Mouse (Mus musculus): Measurements from ENCODE around the gene Zc3h4. TPM values are rescaled to one million over a fixed set of nuclear protein-coding genes. Genes with fewer than 3 reads are reported as not detected.

Zc3h4 gene
- polyA plus RNA-seq, 1 experiment, result 95.0 TPM

GRCm38 (mm10) chr7:16395944-16396343, 4.8 kb upstream of the Zc3h4 start:
- Histone ChIP-seq H3K4me3 (replicated peaks; ENCODE audit: control insufficient read depth, low read depth, low read length) (no peak overlapping the region), H3K27ac (ENCODE audit: control insufficient read depth, insufficient read depth, low read depth, low read length, poor library complexity) (no peak overlapping the region), H3K4me1 (ENCODE audit: control insufficient read depth, insufficient read depth, low read length) (peaks cover 2% of the 10 kb centered on the region; the same call in 1 of the 2 replicates)
- WGBS, result 1% methylated on average over 2 of the region's 2 CpGs
- no peak for TF ChIP-seq CTCF (IDR thresholded peaks at IDR 0.05; ENCODE audit: control insufficient read depth, insufficient read depth, low read length)

- no peak for TF ChIP-seq CTCF (IDR thresholded peaks at IDR 0.05; ENCODE audit: control insufficient read depth, insufficient read depth, low read length)
- TF ChIP-seq POLR2A (IDR thresholded peaks at IDR 0.05; ENCODE audit: borderline replicate concordance, control insufficient read depth, low read depth, low read length), result no peak
- 56% methylated on average over 4 of the region's 4 CpGs for WGBS
- H3K27ac ChIP-seq (ENCODE audit: control insufficient read depth, insufficient read depth, low read depth, low read length, poor library complexity), result no peak overlapping the region
- H3K4me3 ChIP-seq (replicated peaks; ENCODE audit: control insufficient read depth, low read depth, low read length), result no peak overlapping the region
- peaks cover 2% of the 10 kb centered on the region; the same call in 1 of the 2 replicates for H3K4me1 ChIP-seq (ENCODE audit: control insufficient read depth, insufficient read depth, low read length)
Measured at GRCm38 (mm10) chr7:16397465-16397864, 3.2 kb upstream of the Zc3h4 start.

- peaks cover 2% of the 10 kb centered on the region; the same call in 1 of the 2 replicates for H3K4me1 ChIP-seq (ENCODE audit: control insufficient read depth, insufficient read depth, low read length)
- peak overlapping the region; percentile 100 for H3K27ac ChIP-seq (ENCODE audit: control insufficient read depth, insufficient read depth, low read depth, low read length, poor library complexity)
- 54% methylated on average over 3 of the region's 3 CpGs for WGBS
- peak overlapping the region; percentile 88 for H3K4me3 ChIP-seq (replicated peaks; ENCODE audit: control insufficient read depth, low read depth, low read length)
- no peak for TF ChIP-seq POLR2A (IDR thresholded peaks at IDR 0.05; ENCODE audit: borderline replicate concordance, control insufficient read depth, low read depth, low read length)
- TF ChIP-seq CTCF (IDR thresholded peaks at IDR 0.05; ENCODE audit: control insufficient read depth, insufficient read depth, low read length), result no peak
Measured at GRCm38 (mm10) chr7:16398387-16399050, 2.2 kb upstream of the Zc3h4 start.

GRCm38 (mm10) chr7:16399098-16399819, 1.5 kb upstream of the Zc3h4 start:
- TF ChIP-seq POLR2A (IDR thresholded peaks at IDR 0.05; ENCODE audit: borderline replicate concordance, control insufficient read depth, low read depth, low read length), result peak; percentile 67; the same call in 1 of the 2 replicates
- no peak for TF ChIP-seq CTCF (IDR thresholded peaks at IDR 0.05; ENCODE audit: control insufficient read depth, insufficient read depth, low read length)
- under 1% methylated on average over 31 of the region's 31 CpGs for WGBS
- H3K4me3 ChIP-seq (replicated peaks; ENCODE audit: control insufficient read depth, low read depth, low read length), result peak overlapping the region; percentile 88
- H3K27ac ChIP-seq (ENCODE audit: control insufficient read depth, insufficient read depth, low read depth, low read length, poor library complexity), result peak overlapping the region; percentile 100
- H3K4me1 ChIP-seq (ENCODE audit: control insufficient read depth, insufficient read depth, low read length), result peaks cover 2% of the 10 kb centered on the region; the same call in 1 of the 2 replicates

GRCm38 (mm10) chr7:16399820-16400688, 656 bp upstream of the Zc3h4 start:
- Histone ChIP-seq H3K4me3 (replicated peaks; ENCODE audit: control insufficient read depth, low read depth, low read length) (peak overlapping the region; percentile 88), H3K4me1 (ENCODE audit: control insufficient read depth, insufficient read depth, low read length) (peaks cover 7% of the 10 kb centered on the region), H3K27ac (ENCODE audit: control insufficient read depth, insufficient read depth, low read depth, low read length, poor library complexity) (peak overlapping the region; percentile 100)
- under 1% methylated on average over 77 of the region's 77 CpGs for WGBS
- peak; percentile 88; the same call in 1 of the 2 replicates for TF ChIP-seq POLR2A (IDR thresholded peaks at IDR 0.05; ENCODE audit: borderline replicate concordance, control insufficient read depth, low read depth, low read length)
- TF ChIP-seq CTCF (IDR thresholded peaks at IDR 0.05; ENCODE audit: control insufficient read depth, insufficient read depth, low read length), result no peak

GRCm38 (mm10) chr7:16401991-16402431, 1.3 kb downstream of the Zc3h4 start:
- WGBS, result under 1% methylated on average over 17 of the region's 17 CpGs
- Histone ChIP-seq H3K4me3 (replicated peaks; ENCODE audit: control insufficient read depth, low read depth, low read length) (peak overlapping the region; percentile 84), H3K4me1 (ENCODE audit: control insufficient read depth, insufficient read depth, low read length) (peaks cover 11% of the 10 kb centered on the region), H3K27ac (ENCODE audit: control insufficient read depth, insufficient read depth, low read depth, low read length, poor library complexity) (peak overlapping the region; percentile 100)
- TF ChIP-seq CTCF (IDR thresholded peaks at IDR 0.05; ENCODE audit: control insufficient read depth, insufficient read depth, low read length), result no peak
- peak; percentile 91 for TF ChIP-seq POLR2A (IDR thresholded peaks at IDR 0.05; ENCODE audit: borderline replicate concordance, control insufficient read depth, low read depth, low read length)

- Histone ChIP-seq H3K27ac (ENCODE audit: control insufficient read depth, insufficient read depth, low read depth, low read length, poor library complexity) (peak overlapping the region; percentile 100), H3K4me1 (ENCODE audit: control insufficient read depth, insufficient read depth, low read length) (peaks cover 11% of the 10 kb centered on the region), H3K4me3 (replicated peaks; ENCODE audit: control insufficient read depth, low read depth, low read length) (peak overlapping the region; percentile 84)
- TF ChIP-seq CTCF (IDR thresholded peaks at IDR 0.05; ENCODE audit: control insufficient read depth, insufficient read depth, low read length) (no peak), POLR2A (IDR thresholded peaks at IDR 0.05; ENCODE audit: borderline replicate concordance, control insufficient read depth, low read depth, low read length) (no peak)
- under 1% methylated on average over 9 of the region's 9 CpGs for WGBS
Measured at GRCm38 (mm10) chr7:16402449-16402848, 1.7 kb downstream of the Zc3h4 start.
